Mouse (Mus musculus) right cerebral cortex, adult 2 months (tissue): ENCODE data around the gene Xpo5.

Source experiments
- DNase-seq, 2 experiments: peaks; one replicate each; pipeline ENCODE4 v3.0.0; 2021 to 2022; ENCODE audit warnings: low spot score in 2 of 2

The Xpo5 gene

GRCm38 (mm10) chr17:46258279-46259053 lies 55.9 kb downstream of the Xpo5 start:
- DNase-seq = no peak

GRCm38 (mm10) chr17:46259675-46260074 lies 57.1 kb downstream of the Xpo5 start:
- no peak for DNase-seq

- no peak for DNase-seq
Measured at GRCm38 (mm10) chr17:46262201-46262694, 59.7 kb downstream of the Xpo5 start.

- DNase-seq = no peak
Measured at GRCm38 (mm10) chr17:46265502-46265901, 62.9 kb downstream of the Xpo5 start.

GRCm38 (mm10) chr17:46265918-46266618 lies 63.5 kb downstream of the Xpo5 start:
- peak; percentile 87 to 89 for DNase-seq

- DNase-seq = no peak
Measured at GRCm38 (mm10) chr17:46266986-46267385, 64.4 kb downstream of the Xpo5 start.

- no peak for DNase-seq
Measured at GRCm38 (mm10) chr17:46267511-46267910, 64.9 kb downstream of the Xpo5 start.

DNA sequence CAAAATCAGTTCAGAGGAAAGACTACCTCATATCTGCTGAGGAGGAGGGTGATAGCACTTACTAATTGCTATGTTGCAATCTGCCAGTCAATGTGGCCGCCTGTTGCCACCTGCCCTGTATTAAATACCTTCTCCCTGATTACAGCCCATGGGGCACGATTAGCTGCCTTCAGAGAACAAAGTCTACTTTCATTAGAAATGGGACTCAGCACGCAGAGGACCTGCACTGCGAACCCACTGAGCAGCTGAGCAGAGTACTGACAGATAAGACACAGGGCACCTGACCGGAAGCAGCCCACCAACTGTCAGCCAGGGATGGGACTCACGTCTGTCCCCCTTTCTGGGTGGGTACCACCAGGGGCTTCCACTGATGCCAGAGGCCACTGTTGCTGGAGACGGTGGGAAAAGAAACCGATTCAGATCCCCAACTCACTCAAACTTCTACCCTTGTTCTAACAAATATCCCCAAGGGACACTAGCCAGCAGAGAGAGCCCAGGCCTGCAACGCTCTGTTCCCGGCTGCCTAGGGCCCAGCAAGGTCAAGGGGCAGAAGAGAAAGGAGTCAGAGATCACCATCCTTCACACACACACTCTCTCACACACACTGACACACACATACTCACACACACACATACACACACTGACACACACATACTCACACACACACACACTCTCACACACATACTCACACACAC lies 65.6 kb downstream of the Xpo5 start:
- no peak for DNase-seq

DNA sequence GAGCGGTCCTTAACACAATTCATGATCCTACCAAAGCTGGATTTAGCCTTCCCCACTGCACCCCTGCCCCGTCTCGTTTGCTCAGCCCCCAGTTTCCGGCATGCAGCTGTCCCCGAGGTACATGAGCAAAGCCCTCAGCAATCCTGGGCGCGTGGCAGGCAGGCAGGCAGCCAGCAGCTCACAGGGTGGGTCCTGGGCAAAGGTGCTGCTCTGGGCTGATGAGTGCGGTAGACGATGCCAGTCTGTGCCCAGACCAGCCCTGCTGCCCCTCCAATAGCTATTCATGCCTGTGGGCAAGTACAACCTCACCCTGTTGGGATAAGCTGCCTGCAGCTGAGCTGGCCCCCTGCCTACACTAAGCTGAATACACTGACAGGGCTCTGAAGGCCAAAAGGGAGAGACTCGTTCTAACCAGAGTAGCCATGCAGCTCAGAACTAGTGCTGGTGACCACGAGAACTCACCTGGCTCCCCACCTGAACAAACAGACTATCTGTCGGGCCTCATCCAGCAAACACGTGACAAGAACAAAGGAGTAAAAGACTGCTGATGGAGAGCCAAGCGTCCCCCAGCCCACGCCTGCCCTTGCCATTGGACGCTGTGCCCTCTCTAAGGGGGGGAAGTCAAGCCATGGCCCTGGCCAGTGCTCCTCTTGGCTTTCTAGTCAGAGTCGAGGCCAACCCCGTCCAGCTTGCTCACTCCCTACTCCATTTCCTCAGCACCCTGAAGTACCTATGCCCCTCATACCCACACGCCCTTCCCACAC lies 67.4 kb downstream of the Xpo5 start:
- DNase-seq = peak in 1 of 2 experiments; percentile 18

DNA sequence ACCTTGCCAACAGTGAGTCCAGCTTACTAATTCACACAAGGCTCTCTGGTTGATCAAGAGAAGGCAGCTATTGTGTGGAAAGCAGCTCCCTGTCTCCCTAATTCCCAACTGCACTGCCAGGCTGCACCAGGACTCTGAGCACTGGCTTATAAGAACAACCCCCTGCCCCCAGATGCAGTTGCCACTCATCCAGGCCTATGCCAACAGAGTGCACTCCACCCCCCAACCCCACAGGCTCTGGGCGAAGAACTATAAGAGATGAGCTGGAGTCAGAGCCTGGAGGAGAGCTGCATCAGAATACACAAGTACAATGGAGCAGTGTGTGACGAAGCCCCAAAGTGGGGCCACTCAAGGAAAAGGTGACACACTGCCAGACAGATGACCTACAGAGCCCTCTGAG lies 69.5 kb downstream of the Xpo5 start:
- no peak for DNase-seq

GRCm38 (mm10) chr17:46272675-46273074 lies 70.1 kb downstream of the Xpo5 start:
- no peak for DNase-seq

DNA sequence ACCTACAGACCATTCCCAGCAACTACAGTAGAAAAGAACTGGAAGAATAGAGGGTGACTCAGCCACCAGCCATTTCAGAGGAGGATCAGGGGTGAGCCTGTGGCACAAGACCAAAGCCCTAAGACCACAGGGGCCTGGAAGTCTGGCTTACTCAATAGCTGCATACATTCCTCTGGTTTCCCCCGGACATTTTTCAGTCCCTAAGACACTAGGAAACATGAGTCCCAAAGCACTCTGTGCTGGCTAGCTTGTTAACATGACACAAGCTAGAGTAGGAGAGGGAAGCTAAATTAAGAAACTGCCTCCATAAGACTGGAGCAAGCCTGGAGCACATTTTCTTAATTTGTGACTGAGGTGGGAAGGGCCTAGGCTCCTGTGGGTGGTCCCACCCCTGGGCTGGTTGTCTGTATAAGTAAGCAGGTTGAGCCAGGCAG lies 71.2 kb downstream of the Xpo5 start:
- DNase-seq = peak in 1 of 2 experiments; percentile 57

DNA sequence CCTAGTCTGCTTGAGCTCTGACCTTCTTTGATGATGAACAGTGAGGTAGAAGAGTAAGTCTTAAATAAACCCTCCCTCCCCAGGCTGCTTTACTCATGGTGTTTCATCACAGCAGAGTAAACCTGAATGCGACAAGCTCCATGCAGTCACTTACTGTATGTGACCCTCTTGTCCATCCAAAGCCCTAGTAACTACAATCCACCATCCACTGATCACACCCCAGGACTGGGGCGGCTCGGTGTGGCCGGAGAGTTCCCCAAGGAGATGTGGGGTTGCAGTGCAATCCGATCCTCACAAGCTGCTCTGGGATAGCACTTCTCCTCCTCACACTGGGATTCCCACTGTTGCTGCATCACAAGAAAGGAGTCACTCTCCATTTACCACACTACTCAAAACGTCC lies 71.9 kb downstream of the Xpo5 start:
- peak in 1 of 2 experiments; percentile 6 for DNase-seq

DNA sequence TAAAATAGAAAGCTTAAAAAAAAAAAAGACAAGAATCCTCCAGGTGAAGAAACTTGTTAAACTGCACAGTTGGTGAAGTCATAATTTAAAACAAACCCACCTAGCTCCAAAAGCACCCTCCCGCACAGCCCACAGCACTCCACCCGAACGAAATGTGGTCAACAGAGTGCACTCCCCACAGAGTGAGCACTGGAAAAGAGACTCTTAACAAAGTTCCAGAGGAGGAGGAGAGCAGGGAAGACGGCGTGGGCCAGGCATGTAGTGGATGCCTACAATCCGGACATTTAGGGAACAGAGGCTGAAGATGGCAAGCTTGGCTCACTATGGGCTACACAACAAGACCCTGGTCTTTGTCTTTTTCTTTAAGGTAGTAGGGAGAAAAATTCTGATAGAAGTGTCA lies 72.5 kb downstream of the Xpo5 start:
- DNase-seq = peak in 1 of 2 experiments; percentile 2

DNA sequence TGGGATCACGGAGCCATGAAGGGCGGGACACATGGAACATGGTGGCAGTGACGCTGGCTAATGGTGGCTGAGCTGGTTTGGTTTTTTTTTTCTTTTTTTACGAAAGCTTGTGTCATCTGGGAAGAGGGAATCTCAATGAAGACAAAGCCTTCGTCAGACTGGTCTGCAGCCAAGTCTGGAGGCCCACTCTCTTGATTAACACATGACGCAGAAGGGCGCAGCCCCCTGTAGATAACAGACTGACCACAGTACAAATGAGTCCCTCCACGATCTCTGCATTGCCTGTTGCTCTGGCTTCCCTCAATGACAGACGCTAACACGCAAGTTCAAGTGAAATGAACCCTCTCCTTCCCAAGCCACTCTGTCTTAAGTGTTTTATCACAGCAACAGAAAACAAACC lies 72.9 kb downstream of the Xpo5 start:
- DNase-seq = no peak

GRCm38 (mm10) chr17:46277586-46277985 lies 75.0 kb downstream of the Xpo5 start:
- DNase-seq = peak in 1 of 2 experiments; percentile 23

GRCm38 (mm10) chr17:46278011-46278765 lies 75.6 kb downstream of the Xpo5 start:
- peak in 1 of 2 experiments; percentile 4 for DNase-seq

- DNase-seq = peak; percentile 71 to 82
Measured at GRCm38 (mm10) chr17:46282483-46283123, 80.0 kb downstream of the Xpo5 start, which contains the start of gene Tjap1. Gene Tjap1 (minus strand): TSS chr17:46283026.

DNA sequence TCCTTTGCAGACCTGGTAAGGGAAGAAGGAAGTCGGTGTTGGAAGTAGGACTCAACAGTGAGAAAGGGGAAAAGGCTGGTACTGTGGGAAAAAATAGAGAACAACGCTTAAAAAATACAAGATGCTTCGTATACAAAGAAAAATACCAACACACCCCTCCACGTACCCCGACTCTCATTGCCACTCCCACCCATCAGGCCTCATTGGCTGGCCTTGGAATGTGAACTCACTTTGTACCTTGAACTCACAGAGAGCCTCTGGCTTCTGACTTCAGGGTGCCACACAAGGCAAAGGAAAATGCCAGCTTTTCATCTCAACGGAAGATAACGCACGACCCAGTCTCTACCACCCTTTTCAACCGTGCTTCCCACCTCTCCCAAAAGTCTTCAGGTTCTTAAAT lies 80.6 kb downstream of the Xpo5 start:
- peak in 1 of 2 experiments; percentile 5 for DNase-seq

GRCm38 (mm10) chr17:46283911-46284310 lies 81.3 kb downstream of the Xpo5 start:
- DNase-seq = no peak
